Mouse (Mus musculus): ENCODE results near the gene Wdr91. TPM values are rescaled to one million over a fixed set of nuclear protein-coding genes. Genes with fewer than 3 reads are reported as not detected.

Wdr91 gene
- total RNA-seq, 2 experiments from 2014 or later = 23.9 to 24.7 TPM

DNA sequence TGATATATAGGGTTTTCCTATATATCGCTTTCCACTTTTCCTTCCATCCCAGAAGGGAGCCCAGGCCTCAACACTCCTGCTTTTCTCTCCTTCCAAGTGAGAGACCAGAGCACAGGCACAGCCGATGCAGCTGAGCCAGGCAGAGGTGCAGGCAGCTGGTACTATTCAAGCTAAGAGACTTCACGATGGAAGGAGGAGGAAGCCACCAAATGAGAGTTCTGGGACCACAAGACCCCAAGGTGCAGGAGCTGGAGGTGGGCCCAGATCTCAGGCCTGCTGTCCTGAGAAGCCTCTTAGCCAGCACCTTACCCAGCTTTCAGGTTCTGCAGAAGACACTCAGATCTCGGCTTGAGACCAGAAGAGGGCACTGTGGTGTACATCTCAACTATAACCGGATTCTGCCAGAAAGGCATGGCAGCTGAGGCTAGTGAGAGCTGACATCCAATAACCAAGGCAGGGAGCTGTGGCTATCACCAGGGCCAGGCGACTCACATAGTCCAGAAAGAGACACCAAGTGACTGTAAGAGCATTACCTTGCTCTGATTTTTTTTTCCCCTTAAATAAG, 30.7 kb downstream of the Wdr91 start:
- DNase-seq (ENCODE audit: low spot score in 2 of 2) = no peak

DNA sequence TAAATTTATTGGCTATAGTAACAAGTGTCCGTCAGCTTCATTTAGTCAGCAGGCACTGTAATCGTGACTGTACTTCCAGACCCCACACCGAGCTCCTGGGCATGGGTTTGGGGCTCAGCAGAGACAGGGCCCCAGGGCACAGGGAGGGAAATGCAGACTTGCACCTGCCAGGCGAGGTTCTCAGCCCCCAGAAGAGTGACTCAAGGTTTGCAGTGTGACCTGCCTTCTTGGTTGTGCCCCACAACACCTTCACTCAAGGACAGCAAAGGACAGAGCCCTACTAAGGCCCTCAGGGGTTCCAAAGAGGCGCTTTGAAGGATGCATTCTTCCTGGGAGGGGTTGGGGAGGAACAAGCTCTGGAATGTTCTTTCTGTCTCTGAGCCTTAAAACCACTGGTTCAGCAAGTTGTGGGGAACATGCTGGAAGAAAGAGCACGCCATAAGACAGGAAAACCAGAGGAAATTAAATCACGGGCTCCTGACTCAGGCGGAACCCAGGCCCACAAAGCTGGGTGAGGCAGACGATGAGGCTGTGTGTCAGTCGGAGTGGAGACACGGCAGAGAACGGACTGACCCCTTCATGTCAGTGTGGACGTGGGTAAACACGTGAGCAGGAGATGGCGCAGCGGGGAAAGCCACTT, 31.5 kb downstream of the Wdr91 start:
- DNase-seq (ENCODE audit: low spot score in 2 of 2) = no peak

DNA sequence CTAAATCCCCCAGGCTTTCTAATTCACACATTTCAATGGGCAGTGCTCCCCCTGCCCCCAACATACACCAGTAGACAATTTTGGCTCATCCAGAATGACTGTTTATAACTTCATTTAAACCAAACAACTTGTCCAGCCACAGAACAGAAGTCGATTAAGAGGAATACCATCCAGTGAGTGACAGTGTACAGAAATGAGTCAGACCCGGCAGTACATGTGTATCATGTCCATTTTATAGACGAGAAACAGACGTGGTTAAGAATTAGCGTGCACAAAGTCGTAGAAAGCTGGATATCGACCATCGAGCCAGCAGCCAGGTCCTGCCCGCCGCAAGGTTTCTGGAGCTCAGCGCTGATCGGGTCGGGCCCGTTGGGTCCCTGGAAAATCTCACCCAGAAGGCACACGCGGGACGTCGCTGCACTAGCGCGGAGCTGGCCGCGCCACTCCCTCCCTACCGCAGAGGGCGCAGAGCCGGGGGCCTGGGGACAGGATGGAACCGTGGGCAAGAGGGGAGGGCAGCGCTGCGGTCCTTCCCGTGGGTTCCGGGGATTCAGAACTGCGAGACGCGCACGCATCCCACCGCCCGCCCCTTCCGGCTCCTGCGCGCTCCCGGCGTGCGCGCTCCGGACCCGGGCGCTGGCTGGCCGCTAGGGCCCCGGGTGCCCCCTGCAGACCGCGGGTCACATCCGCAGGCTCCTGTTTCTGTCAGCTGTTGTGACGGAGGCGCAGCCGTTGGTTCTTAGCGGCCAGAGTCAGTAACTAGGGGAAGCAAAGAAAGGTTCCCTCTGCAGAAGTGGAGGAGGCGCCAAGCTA, 33.0 kb downstream of the Wdr91 start, which contains the start of gene Cyren:
Cyren (minus strand) TSS at position 552 of the 813 bp plus-strand sequence.
- peak; percentile 83 to 84 for DNase-seq (ENCODE audit: low spot score in 2 of 2)

DNA sequence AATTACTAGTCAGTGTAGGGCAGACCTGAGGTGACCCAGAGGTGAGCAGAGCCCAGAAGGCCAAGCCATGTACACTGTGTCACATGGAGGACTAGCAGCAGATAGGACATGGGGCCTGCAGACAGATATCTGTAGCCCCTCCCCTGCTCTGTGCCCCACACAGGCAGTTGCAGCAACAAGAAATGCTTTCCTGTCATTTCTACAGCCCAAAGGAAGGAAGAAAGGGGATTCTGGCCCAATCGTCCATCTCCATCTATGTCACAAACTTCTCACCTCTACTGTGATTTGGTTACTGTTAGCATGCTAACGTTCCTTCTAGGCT, 33.9 kb downstream of the Wdr91 start:
- no peak for DNase-seq (ENCODE audit: low spot score in 2 of 2)

DNA sequence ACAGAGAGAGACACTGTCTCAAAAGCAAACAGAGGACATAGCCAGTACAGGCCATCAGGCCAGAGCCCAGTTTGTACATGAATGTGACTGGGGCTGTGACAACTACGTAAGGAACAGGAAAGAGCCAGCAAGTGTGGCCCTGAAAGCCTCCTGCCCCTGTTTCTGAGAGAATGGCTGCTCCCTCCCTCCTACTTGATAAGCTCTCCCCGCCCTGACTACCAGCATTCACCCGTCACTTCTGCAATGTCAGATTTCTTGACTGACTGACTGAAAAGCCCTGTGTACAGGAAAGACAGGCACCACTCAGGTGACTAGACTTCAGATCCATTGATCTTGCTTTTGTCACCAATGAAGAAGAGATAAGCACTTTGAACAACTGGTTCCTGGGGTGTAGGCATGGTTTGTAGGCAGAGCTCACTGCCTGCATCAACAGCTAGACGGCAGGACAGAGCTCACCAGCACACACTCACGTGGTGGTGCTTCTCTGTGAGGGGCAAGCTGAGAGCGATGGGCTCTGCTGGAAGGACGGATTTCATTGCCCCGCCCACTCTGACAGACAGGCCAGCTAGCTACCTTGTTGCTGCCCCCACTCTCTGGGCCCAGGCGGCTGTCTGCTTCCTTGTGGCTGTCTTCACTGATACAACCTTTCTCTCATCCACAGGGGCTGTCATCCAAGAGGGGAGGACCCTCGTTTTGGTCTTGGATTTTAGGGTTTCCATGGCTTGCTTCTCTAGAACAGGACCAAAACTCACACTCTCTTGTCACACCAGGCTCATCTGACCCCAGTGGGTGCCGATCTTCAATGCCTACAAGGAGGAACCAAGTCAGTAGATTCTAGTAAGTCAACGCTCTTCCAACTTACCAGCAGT, 34.5 kb downstream of the Wdr91 start:
- no peak for DNase-seq (ENCODE audit: low spot score in 2 of 2)

DNA sequence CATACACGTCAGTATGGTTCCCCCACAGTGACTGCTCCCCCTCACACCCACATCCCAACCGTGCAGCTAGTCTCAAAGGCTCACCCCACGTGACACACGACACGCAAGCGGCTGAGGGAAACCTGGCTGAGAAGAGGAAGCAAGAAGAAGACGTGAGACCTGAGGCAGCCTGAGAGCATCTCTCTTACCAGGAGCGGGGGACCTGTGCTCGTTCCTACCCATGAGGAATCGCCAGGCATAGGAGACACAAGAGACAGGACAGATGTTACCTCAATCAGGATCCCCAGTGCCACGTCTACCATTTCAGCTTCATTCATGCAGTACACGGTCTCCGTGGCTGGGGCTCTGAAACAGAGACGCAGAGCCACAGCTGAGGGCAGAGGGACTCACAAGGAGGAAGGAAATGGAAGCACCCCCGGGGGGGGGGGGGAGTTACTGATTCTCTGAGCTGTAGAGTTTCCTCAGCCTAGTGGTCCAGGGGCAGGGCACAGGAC, 35.4 kb downstream of the Wdr91 start:
- DNase-seq (ENCODE audit: low spot score in 2 of 2) = no peak

DNA sequence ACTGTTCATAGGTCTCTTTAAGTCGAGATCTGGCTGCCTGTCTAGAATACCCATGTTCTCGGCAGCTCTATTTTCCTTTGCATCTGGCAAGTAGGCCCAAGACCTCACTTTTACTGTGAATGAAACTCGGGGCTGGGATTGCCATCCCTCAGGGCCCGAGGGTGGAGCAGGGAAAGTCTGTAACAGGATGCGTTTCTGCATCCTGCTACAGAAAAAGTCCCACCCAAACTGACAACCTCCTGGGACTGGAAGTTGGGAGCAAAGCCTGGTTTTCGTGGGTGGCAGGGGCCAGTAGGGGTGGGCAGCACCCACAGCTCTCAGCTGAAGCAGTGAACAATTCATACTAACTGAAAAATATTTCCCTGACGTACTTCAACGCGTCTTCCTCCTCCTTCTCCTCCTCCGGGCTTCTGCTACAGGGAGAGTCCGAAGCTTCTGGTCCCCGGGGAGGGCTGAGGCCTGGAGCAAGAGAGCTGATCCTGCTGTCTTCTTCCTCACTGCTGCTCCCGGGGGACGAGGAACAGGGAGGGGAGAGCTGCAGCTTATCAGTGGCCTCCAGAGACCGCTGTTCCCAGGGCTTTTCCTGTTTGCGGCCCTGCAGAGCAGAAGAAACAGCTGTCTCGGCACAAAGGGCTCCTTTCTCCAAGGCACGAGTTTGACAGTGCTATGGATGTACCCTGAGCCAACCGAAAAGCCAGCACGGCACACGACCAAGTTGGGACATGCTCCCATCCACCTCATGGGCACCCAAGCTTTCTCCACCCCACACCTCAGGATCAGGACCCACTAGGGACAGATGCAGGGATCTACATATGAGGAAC, 36.4 kb downstream of the Wdr91 start:
- no peak for DNase-seq (ENCODE audit: low spot score in 2 of 2)

DNA sequence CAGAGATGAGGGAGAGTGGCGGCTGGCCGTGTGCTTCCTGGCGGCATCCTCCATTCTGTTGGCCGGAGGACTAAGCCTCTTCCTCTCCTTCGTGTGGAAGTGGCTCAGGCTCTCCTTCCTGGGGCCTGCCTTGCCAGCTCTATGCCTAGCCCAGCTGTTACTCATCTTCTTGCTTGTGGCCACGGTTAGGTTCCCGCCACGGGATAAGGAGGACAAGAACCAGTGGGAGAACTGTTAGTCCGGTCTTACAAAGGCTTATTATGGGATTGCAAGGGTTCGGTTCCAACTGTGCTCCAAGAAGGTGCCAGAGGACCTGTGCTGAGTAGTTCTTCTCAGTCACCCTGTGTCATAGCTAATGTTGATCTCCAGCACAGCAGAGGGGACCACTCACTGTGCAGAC, 37.8 kb downstream of the Wdr91 start:
- DNase-seq (ENCODE audit: low spot score in 2 of 2) = no peak

DNA sequence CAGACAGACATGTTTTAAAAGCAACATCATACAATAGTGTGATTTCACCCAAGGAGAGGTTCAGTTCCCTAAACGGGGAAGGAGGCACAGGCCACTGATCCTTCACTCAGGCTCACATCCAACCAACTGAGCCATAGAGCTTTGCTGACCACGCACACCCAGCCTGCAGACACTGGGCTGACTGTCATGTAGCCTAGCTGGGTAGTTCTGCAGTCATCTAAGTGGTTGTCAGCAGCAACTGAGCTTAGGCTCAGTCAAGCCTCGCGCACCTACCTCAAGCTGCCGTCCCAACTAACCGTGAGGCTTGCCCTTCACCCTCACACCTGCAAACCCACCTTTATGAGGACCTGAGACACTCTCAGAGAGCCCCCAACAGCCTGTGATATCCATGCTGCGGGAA, 38.7 kb downstream of the Wdr91 start:
- no peak for DNase-seq (ENCODE audit: low spot score in 2 of 2)

DNA sequence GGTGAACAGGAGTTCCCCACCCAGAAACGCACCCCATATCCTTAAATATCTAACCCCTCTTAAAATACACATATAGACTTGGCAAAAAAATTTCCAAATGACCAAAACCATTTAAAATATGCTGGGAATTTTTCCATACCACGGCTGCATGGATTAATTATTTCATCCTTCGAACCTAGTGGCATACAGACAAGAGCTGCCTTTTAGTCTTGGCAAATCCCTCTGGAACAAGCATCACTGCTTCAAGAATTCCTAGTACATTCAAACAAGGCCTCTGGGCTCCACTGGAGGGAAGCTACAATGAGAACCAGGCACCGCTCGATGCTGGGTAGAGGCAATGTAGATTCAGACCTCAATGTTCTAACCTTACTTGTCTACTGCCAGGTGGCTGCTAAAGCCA, 40.0 kb downstream of the Wdr91 start:
- DNase-seq (ENCODE audit: low spot score in 2 of 2) = no peak

DNA sequence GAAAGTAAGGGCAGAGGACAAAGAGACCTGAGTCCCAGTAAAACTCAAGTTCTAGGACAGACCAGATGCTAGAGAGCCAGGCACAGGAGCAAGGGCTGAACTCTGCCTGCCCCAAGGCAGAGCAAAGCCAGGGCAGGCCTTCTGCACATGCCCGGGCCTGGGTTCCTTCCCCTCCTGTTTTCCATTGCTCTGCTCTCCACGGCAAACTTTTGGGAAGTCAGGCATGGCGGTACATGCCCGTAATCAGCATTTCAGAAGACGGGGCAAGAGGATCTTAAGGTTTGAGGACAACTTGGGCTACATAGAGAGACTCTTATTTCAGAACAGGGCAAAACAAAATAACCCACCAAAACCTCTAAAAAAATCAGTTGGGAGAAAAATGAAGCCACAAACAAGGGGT, 40.5 kb downstream of the Wdr91 start:
- no peak for DNase-seq (ENCODE audit: low spot score in 2 of 2)

DNA sequence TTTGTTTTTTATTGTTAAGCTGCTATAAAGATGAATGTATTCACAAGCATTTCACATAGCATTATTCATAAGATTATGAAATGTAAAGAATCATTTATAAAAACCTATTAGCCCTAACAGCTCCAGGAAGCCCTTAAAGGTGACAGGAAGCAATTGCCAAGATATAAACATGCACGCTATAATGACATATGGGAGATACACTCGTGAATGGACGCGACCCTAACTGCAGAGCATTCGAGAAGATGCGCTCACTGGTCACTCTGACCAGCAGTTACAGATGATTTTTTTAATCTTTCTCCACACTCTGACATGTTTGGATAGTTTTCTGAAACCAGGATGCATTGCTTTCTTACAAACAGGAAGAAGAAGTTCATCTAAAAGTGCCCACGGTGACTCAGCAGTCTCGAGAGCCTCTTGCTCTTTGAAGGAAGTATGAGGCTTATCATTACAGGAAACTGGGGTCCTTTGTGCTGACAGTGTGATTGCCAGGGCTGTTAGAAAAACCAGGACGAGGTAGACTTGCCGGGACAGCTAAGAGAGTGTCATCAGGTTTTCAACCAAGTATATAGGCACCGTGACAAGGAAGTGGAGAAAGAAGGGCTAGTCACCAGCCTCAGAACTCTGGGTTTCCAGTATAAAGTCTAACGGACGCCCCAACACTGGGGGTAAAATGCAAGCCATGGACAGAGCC, 41.3 kb downstream of the Wdr91 start:
- no peak for DNase-seq (ENCODE audit: low spot score in 2 of 2)

DNA sequence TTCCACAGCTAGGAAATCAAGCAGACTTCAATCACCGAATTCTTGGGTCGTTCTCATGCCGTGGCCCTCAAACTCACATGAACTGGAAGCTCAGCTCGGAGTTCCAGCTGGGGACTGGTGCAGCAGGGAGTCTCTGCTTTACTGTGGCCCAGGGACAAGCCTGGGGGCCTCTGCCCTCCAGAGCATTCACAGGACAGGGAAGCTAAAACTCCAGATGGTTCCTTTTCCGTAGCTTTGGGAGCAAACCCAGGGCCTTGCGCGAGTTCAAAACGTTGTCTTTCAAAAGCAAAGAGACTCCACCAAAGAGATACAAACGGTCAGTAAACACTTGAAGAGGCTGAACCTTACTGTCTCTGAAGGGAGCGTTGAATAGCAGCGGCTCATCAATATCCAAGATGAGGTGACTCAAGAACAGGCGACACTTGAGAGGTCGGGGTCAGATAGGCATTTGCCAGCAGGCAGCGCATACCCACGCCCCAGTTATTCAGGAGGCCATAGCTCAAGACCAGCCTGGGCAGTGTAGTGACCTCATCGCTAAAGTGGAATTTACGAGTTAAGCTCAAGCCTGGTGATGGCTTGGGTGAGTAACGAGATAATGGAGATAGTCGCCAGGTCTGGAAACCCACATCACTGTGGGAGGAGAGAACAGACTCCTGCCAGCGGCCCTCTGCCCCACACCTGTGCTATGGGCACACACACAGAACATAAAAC, 42.0 kb downstream of the Wdr91 start:
- DNase-seq (ENCODE audit: low spot score in 2 of 2) = no peak

DNA sequence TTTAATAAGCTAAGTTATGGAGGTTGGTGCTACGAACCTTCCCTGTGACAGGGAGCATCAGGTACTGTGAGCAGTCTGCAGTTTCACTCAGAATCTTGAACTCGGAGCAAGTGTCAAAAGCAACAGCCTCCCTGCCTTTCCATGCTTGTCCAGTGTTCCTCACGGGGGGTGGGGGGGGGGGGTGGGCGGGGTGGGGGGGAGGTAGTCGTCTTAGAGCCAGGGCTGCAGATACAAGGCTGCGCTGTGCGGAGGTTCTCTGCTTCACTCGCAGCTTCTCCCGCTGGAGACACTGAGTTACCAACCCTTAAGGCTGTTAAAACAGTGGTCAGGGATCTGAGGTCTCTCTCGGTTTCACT, 42.7 kb downstream of the Wdr91 start:
- DNase-seq (ENCODE audit: low spot score in 2 of 2) = no peak

DNA sequence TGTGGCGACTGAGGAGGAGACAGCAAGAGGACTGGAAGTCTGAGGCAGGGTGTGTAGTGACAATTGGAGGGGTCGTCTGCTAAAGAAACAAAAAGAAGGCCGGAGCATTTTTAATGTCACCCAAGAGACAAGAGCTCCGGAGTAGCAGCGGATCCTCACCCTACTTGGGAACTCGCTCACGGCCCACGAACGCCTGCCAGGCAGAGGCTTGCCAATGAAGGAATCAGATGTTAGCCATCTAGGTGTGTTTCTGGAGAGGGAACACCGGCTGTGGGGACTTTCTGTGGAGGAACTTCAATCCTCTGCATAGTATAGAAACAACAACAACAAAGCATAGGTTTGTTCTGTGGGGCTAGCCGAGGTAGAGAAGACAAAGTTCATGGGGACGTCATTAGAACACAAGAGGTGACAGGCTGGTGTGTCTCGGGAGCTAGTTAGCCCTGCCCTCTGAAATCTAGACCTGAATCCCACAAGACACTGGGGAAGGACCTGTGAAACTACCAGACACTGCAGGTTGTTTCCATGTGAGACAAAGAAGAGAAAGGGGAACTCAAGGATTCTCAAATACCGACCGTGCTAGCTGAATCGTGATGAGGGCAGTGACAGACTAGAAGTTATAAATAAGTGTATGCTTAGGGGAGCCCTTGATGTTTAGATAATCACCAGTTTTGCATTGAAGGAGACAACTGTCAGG, 43.2 kb downstream of the Wdr91 start:
- DNase-seq (ENCODE audit: low spot score in 2 of 2) = no peak

DNA sequence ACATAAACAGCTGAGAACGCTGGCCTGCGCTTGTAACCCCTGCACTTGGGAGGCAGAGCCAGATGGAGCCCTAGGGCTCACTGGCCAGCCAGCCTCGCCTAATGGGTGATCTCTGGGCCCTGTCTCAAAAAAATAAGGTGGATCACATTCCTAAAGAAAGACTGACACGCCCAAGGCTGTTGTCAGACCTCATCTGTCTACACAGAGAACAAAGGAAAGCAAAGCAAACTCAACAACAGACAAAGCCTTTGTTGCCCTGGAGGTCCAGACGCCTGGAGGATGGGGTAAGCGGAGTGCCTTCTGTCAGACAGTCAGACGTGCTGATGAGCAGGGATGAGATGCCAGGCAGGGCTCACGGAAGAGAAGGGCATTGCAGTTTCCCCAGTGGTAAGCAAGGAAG, 43.9 kb downstream of the Wdr91 start:
- no peak for DNase-seq (ENCODE audit: low spot score in 2 of 2)

DNA sequence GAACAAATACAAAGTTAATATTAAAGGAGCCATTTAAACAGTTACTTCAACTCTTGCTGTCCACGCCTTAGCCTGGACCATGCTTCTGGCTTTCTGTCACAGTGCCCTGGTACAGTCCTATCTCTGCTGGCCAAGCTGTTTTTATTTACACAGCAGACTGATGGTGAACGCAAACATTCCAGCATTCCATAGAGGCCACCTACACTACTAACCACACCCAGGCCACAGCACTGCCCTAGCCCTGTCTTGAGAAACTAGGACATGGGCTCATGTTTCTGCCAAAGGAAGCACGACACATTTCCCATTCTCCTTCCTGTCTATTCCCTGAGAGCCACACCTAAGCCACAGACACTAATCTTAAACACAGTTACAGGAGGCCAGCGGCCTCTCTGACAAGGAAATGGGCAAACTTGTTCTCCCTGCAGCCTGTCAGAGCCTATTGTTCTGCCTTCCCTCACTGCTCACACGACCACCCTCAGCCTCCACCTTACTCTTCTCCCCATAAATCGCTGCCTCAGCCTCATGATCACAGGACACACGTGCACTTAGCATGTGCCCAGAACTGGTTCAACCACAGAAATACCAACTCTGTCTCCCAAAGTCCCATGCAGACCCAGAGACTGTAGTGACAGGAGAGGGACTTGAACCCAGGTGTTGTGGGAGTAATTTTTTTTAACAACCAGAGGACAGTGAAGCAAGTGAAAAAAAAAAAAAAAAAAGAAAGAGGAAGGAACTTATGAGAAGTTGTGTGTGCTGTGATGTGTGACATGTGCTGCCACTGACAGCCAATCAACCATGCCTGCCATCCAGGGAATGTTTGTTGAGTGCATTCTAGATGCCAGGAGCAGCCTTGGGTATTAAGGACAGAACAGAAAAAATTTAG, 44.7 kb downstream of the Wdr91 start:
- DNase-seq (ENCODE audit: low spot score in 2 of 2) = no peak

DNA sequence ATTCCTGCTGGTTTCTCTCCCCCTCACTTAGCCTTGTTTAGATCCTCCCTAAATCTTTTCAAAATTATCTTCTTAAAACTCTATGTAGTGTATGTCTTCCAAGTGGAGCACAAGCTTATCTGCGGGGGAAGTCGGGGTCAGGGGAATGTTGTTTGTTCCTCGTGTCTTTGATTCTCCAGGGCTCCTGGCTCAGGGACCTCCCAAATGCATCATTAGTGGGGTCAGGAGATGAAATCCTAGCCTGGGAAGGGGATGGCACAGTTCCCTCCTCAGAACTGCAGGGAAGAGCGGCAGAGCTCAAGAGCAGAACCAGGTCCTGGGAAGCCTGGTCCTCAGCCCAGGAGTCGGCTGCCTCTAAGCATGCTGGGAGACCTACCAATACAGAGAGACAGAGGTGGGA, 45.5 kb downstream of the Wdr91 start:
- no peak for DNase-seq (ENCODE audit: low spot score in 2 of 2)
